Mouse (Mus musculus) hematopoietic multipotent progenitor cell, adult 10-12 weeks (in vitro differentiated cells): ENCODE results near the gene Stx2. TPM values are rescaled to one million over a fixed set of nuclear protein-coding genes. Genes with fewer than 3 reads are reported as not detected.

Experiments used
- polyA plus RNA-seq: library from polyadenylated mRNA; stranded (reverse); fragments of >175 nt; gene quantifications from 2 replicates; pipeline ENCODE4 v1.2.3, GENCODE M21; 2012; ENCODE audit warnings: low replicate concordance

The Stx2 gene
- 5.7 and 20.0 TPM in 2 replicates for polyA plus RNA-seq

GRCm38 (mm10) chr5:129008412-129008826 lies at the start of gene Stx2:
Gene Stx2 (minus strand): TSS chr5:129008574.

GRCm38 (mm10) chr5:129019497-129020299 lies 11.3 kb upstream of the Stx2 start, which contains the start of gene Ran:
Gene Ran (plus strand): TSS chr5:129020069.

GRCm38 (mm10) chr5:128953278-128954070 lies 54.9 kb downstream of the Stx2 start, which contains the start of gene Rimbp2:
Gene Rimbp2 (minus strand): TSS chr5:128953486.

Other genes with a start within 250 kb of the Stx2 start
- 0.03 and 0.05 TPM in 2 replicates for gene Rimbp2, start 55.1 kb downstream of the Stx2 start, polyA plus RNA-seq
- gene Ran, start 11.5 kb upstream of the Stx2 start, polyA plus RNA-seq: 1,230 and 1,998 TPM in 2 replicates
- gene Adgrd1, start 88.2 kb upstream of the Stx2 start, polyA plus RNA-seq: 0.04 and 0.09 TPM in 2 replicates